Mouse (Mus musculus) gastrocnemius, postnatal 10 days (tissue): ENCODE data around the gene Stxbp3. TPM values are rescaled to one million over a fixed set of nuclear protein-coding genes. Genes with fewer than 3 reads are reported as not detected.
"Not testable (repeated sequence)": the region's sequence is repeated elsewhere in the genome, so short reads cannot be mapped to it uniquely, and the experiment has no call there.

Experiments used
- DNase-seq: peaks from one replicate; pipeline ENCODE4 v3.0.0; 2021; ENCODE audit warnings: mixed read lengths
- total RNA-seq, 2 experiments: library from RNA; stranded (reverse); gene quantifications; 2 replicates each; pipeline ENCODE4 v1.2.3; 2021

The Stxbp3 gene
- total RNA-seq, 2 experiments from 2014 or later = 31.8 to 38.5 TPM

DNA sequence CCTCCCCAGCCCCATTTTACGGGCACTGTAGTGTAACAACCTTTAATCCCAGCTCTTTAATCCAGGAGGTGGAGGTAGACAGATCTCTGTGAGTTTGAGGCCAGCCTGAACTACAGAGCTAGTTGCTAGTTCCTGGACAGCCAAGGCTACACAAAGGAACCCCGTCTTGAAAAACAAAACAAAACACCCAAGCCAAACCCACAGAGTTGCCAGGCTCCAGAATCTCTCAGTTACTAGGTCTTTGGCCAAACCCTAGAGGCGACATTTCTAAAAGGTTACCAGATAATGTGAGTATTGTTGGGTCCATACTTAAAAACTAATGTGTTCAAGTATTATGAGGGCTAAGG, 16.8 kb upstream of the Stxbp3 start:
- DNase-seq = no peak

DNA sequence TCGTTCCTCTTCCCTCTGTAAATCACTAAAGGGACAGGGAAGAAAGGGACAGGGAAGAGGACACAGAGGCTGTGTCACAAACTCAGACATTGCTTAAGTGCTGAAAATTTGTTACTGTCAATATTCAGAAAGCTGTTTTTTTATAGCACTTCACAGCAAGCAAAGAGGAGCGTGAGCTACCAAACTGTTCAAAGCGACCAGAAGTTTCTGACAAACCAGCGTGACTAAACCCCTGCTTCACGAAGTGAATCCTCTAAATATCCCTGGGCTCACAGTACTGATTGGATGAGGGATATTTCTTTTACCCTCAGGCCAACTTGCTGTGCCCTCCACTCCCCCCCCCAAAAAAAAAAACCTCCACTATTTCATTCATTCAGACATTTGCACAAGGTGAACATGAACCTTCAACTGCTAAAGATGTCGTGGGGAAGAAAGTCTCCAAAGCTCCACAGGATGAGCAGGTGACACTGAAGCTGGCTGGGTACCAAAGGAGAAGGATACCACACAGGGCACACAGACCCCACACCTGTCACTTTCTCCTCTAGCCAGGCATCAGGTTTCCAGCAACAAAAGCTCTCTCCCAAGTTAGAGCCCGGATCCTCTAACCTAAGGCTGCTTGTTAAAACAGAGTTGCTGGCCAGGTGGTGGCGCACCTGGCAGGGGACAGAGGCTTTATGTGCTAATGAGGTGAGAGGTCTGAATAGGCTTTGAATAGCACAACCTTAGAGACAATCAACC, 16.2 kb upstream of the Stxbp3 start:
- no peak for DNase-seq

DNA sequence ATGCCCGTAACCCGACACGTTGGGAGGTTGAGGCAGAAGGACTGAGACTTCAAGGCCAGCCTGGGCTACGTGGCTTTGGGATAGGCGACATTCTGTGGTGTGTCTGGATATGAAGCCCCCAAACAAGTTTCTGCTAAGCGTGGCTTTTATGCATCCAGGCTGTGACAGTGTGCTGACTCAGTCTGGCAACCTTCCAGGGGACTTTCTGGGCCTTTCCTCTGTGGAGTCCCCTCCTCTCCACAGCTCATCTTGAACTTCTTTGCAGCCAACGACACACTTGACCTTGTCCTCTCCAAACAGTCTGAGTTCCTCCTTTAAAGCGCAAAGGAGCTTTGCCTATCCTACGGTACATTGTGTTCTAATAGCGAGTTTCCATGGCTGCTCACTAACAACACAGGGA, 15.5 kb upstream of the Stxbp3 start:
- DNase-seq = peak; percentile 53

DNA sequence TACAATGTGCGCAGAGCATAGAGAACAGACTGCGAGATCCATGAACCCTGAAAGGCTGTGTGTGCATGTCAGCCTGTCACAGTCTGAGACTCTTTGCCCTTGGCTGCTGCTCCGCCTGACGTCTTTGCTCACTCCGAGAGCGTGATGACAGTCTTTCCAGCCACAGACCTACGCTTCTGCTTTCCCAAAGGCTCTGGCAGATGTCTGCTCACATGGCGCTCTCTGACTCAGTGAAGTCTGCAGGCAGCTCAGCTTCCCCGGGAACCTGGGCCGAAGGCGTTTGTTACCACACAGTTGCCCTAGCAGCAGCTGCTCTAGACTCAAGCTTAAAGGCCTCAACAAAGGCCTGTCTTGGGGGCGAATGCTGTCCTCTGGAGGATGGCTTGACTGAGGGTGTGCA, 15.0 kb upstream of the Stxbp3 start:
- DNase-seq = peak; percentile 34

DNA sequence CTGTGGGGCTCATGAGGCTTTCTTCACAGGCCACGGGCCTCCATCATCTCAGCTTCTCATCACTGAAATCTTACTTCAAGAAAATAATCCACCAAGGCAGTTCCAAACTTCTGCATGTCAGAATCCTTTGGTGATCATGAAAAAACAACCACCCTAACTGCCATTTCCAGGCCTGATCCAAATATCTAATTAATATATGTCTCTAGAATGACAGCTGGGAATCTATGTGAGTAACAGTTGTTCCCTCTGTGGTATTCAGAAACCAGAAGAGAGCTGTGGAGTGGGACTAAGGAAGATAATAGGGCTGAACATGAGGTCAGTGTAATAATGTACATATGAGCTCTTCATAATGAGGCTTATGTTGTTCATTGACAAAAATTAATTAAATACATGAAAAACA, 12.9 kb upstream of the Stxbp3 start:
- DNase-seq = no peak

DNA sequence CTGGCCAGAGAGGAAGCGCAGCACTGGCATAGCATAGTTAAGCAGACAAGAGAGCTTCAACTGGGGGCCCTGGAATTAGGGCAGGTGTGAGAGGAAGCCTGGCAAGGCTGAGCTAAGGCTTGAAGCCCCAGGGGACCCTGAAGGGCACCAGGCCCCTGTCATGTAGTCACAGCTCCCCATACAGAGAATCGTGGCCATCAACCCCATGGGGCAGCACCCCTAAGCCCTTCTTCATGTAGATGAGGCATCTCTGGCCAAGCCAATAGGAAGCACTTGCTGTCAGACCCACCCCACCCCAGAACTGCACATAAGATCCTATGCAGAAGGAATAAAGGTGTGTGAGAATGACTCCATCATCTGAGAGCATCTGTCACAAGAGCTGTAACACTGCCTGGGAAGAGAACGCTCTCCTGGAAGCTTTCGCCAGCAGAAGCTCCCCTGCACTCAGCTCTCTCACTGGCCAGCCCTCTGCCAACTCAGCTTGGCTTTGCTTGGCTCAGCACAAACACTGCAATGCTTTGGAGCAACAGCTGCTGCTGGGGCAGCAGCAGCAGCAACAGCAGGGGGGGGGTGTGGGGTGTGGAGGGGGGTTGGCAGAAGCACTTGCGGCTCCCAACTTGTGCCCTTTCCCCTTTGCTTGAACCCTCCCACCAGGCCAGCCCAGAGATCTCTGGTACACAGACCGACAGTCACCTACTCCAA, 11.8 kb upstream of the Stxbp3 start:
- peak; percentile 35 for DNase-seq

DNA sequence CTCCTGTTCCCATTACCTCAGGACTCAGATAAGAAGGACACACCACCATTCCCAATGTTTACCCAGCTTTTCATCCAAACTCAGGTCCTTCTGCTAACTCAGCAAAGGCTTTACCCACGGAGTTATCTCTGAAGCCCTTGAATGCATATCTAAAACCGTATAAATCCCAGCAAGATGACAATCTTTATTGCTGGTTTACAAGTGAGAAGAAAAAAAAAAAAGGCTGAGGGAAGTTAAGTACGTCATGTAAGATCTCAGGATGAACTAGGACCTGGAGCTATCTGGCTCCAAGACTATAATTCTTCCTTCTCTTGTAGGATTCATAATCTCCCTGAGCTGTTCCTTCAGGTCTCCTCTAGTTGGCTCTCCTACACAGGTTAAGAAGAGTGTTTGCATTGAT, 11.2 kb upstream of the Stxbp3 start:
- no peak for DNase-seq

DNA sequence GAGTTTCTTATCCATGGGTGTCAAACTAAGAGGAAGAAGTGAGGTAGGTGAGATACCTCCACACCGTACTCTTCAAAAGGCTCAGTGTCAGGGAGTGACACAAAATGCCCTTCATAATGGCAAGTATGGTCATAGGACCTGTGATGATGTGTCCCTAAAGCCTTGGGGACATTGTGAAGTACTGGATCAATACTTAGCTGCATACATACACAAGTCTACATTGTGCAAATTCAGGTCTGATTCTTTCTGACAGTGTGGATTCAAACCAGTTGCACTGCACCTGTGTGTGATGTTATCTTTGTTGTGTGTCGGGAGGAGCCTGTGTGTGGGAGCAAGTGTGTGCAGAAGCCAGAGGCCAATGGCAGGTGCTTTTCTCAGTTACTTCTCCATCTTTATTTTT, 10.7 kb upstream of the Stxbp3 start:
- no peak for DNase-seq

DNA sequence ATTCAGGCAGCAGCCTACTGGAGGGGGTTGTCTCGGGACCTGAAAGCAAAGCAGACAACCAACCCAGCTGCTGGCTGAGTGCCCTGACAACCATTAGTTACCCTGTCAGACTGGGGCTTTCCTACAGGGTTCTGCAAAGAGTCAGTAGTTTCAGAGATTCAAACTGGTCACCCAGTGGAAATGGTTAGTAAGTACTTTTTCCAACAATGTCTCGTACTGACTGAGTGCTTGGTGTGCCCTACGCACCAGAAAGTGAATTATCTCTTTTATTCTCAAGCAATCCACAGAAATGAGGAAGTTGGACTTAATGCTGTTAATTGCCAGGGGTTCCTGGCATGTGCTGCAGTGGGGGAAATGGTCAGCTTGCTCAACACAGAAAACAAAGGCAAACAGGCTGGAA, 10.2 kb upstream of the Stxbp3 start:
- peak; percentile 29 for DNase-seq

DNA sequence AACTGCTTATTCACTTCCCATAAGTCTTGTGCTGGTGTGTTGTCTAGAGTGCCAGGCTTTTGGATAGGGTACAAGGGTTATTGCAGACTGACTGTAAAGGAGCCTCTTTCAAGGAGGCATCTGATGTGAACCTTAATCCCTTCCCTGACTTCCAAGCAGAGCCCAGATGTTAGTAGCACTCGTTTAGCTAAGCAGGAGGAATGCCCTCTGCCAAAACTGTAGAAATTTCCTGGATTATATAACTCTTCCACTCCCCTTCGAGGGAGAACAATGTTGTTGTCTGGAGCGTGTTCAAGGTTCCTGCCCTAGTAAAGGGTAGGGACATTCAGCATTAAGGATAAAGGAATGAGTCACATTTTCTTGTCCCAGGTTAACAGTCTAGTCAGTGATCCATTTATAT, 6.3 kb upstream of the Stxbp3 start:
- DNase-seq = no peak

DNA sequence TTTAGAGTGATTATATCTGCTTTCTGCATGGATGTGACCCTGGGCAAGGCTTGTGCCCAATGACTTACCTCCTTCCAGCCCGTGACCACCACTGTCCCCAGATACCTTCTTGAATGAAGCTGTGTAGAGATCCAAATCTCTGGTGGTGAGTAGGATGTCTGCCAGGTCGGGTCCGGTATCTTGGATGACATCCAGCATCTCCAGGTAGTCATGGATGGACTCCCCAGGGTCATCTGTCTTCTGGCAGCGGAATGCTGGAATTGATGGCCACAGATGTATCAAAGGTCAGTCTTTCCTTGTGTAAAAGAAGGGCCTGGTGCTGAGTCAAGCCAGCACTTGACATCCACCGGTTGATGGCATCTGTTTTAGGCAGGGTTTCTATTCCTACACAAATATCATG, 4.2 kb upstream of the Stxbp3 start:
- no peak for DNase-seq

DNA sequence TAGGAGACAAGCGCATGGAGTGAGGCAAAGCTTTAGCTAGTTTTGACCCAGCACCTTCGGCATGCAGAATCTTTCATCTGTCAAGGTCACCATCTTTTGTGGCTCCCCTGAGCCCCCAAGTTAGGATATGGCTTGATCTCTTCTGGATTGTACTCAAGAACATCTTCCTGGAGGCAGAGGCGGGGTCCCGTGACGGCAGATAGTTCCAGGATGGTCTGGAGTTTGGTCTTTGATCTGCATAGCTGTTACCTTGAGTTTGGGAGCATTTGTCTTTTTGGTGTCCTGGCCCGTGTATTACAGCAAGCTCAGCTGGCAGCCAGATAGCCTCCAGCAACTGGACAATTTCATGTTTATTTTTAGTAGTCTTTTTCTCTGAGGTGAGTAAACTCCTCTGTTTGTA, 3.7 kb upstream of the Stxbp3 start:
- DNase-seq = no peak

DNA sequence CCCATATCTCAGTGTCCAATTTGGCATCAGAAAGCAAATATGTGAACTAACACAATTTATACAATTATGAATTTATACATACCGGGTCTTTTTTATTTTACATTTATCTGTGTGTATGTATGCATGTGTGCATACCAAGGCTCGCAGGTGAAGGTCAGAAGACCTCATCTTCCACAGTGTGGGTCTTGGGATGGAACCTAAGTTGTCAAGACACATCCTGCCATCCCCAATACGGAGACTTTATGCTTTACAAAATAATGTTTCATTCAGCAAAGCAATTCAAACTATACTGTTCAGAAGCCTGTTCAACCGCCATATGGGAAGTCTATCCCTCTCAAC, 359 bp upstream of the Stxbp3 start:
- no peak for DNase-seq

DNA sequence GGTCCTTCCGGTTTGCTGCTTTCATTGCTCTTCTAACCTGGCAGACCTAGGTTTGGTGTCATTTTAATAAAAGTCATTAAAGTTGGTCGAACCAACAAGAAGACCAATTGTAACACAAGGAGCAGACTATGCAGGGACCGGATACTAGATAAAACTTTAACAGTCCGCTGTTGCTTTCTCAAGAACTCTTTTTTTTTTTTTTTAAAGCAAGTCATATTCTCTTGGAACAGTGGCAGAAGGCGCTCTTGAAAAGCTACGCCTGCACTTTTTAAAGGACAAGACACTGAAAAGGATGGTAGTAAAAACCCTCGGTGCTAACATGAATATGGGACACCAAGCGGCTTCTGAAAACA, 703 bp downstream of the Stxbp3 start:
- no peak for DNase-seq

DNA sequence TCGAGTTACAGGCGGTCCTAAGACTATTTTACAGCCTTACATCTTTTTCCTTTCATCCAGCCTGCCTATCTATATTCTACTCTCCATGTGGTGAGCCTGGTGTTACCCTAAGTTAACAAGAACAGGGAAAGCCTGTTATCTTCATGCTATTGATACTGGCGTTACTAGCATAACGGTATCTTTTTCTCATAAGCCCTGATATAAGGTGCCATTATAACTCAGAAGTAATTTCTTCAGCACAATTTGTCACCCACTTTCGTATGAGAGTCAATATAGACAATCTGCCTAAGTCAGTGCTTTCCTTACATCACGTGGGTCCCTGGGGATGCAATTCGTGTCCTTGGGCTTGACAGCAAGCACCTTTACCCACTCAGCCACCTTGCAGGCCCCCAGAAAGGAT, 1.3 kb downstream of the Stxbp3 start:
- DNase-seq = no peak

DNA sequence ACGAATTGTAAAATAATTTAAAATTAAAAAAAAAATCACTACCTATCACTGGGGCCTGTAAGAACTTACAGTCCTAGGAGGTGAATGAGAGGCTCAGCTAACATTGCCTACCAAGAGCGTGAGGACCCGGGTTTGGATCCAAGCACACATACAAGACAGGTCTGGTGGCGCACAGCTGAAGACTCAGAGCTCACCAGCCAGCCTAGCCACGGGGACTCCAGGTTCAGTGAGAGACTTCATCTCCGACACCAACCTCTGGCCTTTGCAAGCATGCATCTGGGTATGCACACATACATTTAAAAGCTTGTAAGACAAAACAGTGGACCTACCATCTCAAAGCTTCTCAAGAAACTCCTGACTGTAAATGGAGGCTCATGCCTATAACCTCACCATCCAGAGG, 3.4 kb downstream of the Stxbp3 start:
- no peak for DNase-seq

DNA sequence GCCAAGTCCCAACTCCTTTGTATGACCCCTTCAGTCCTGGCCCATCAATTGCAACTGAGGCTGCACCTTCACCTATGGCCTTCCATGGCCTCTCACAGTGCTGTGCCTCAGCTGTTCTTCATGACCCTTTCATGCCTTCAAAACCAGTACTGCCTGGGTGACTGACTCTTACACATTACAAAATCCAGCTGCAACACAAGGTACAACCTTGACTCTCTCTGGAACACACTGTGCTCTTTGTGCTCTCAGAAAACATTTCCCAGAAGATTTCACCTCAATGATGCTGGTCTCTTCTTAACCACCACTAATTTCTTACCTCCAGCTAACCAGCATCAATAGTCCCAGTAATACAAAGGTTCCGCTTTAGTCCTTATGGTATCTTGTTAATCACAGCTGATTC, 6.6 kb downstream of the Stxbp3 start:
- DNase-seq = not testable (repeated sequence)

DNA sequence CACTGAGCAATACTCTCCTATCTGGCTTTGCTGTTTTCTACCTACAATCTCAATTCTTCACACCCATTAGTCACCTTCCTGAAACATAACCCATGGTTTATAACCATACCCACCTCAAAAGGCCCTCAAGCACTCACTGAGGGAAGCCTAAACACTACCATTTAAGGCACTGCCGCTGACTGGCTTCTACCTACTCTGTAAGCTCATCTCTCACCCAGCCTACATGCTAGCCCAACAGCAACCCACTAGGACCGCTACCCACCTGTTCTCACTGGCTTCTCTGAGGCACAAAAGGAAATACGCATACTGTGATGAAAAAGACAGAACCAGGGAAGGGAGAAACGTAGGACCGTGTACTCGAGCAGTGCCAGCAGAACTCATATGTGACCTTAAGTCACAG, 8.6 kb downstream of the Stxbp3 start:
- no peak for DNase-seq

DNA sequence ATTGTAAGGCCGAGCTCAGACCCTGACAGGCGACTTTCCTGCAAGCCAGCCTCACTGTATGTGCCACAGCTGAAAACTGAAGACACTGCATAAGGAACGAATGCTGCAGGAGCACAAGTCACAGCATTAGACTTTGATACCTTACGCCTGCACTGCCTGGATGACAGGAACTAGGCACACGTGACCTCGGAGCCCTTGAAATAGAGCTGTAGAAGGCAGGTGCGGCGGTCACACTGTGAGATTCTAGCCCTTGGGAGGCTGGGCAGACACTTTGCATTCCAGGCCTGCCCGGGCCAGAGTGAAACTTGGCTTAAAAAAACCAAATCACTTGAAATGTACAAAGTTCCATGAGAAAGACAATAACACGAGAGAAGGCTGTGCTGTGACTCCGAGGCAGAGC, 9.8 kb downstream of the Stxbp3 start:
- DNase-seq = peak; percentile 47

DNA sequence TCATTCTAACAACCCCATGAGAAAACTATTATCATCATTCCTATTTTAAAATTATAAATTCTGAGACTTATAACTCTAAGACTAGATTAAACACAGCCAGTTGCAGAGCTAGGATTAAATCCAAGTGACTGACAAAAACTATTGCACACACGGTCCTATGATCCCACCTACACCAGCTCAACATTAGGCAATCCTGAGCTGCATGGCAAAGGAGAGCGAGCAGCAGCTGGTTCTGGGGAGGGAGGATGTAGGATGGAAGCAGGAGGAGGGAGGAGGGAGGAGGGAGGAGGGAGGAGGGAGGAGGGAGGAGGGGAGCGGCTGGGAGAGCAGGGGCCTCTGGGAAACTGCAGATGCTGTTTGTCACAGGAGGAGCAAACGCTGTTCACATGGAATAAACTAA, 24.7 kb downstream of the Stxbp3 start:
- DNase-seq = no peak

DNA sequence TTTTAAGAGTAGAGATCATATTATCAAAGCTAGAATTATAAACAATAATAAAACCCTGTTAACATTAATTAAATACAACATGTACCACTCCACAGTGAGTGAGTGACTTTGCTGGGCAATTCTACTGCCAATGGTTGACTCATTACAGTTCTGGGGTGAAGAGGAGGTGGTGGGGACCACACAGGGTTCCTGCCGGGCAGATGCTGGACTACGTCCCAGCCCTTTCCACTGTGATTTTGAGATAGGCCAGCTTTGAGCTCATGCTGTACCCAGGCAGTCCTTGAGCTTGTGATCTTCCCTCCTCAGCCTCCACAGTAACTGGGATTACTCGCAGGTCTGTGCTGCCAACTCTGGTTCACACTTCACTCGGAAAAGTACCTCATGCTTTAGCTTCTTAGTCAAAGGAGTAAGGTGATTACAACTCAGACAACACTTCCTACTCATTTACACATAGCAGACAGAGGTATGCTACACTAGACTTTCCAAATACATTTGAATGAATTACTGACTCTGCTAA, 29.5 kb downstream of the Stxbp3 start:
- no peak for DNase-seq

DNA sequence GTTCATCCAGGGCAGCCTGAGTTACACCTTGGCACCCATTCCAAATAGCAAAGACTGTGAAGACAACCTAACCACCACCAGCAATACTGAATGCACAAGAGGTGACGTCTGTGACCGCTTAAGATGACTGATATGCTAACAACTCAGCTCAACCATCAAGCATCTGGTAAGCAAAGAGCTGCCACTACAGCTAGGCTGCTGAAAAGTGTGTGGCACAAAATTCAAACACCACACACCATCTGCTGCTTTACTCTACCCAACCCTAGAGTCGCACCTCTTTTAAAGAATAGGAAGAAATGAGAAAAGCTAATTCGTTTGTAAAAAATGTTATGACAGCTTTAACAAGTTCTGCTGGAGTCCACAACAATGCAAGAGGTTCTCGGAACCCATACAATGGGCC, 34.7 kb downstream of the Stxbp3 start:
- DNase-seq = no peak

DNA sequence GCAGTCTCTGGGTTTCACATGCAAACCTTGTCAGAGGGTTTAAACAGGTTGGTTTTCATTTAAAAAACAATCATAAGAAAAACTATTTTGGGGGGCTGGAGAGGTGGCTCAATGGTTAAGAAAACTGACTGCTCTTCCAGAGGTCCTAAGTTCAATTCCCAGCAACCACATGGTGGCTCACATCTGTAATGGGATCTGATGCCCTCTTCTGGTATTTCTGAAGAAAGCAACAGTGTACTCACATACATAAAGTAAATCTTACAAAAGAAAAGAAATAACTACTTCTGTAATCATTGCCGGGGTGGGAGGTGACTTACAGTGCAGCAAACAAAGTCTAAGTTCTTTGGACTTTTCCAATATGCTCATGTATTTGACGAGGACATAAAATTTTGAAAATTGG, 42.0 kb downstream of the Stxbp3 start:
- no peak for DNase-seq

DNA sequence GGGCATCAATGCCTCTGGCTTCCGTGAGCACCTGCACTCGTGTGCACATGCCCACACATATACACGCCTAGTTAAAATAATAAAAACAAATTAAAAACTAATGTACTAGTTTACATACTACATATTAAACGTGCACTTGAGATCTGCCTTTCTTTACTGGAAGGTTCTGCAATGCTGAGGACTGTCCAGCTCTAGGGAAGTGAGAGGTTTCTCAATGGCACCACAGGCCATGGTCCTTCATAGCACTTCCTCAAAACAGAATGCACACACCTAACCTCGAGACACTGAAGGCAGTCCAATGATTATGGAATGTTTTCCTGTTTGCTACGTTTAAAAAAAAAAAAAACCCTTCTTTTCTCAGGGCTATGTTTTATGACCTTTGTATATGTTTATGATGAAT, 42.6 kb downstream of the Stxbp3 start:
- DNase-seq = no peak
